Mouse (Mus musculus) embryonic facial prominence, embryonic 14.5 days (tissue): ENCODE data around the gene Plxna2. TPM values are rescaled to one million over a fixed set of nuclear protein-coding genes. Genes with fewer than 3 reads are reported as not detected.

Experiments used
- ATAC-seq: fragments of 200-750 bp; cut with Nextera tagmentation; 2 replicates; pipeline ENCODE4 v1.8.0; 2017; ENCODE audit warnings: low read depth, moderate number of reproducible peaks, moderate TSS enrichment
- DNase-seq: peaks from one replicate; pipeline ENCODE4 v3.0.0-alpha.2; 2015; ENCODE audit warnings: low spot score
- H3K27ac ChIP-seq: fragments of 300-500 bp; sonication (generic); replicated peaks from 2 replicates; pipeline ENCODE4 v1.5.1; 2014; ENCODE audit warnings: low read depth, mild to moderate bottlenecking, low read length, moderate library complexity
- H3K27me3 ChIP-seq: fragments of 300-500 bp; sonication (generic); replicated peaks from 2 replicates; pipeline ENCODE4 v1.6.1; 2014; ENCODE audit warnings: low read length; ENCODE audit not compliant: control insufficient read depth, insufficient read depth
- H3K36me3 ChIP-seq: fragments of 300-500 bp; sonication (generic); 2 replicates; pipeline ENCODE4 v1.6.1; 2014; ENCODE audit warnings: low read length, mixed read lengths; ENCODE audit not compliant: control insufficient read depth, insufficient read depth
- H3K4me1 ChIP-seq: fragments of 300-500 bp; sonication (generic); 2 replicates; pipeline ENCODE4 v1.6.1; 2014; ENCODE audit warnings: antibody characterized with exemption, low read length; ENCODE audit not compliant: control insufficient read depth, insufficient read depth
- H3K4me2 ChIP-seq: fragments of 300-500 bp; sonication (generic); 2 replicates; pipeline ENCODE4 v1.6.1; 2014; ENCODE audit warnings: low read depth, mild to moderate bottlenecking, low read length, moderate library complexity, mixed read lengths
- H3K4me3 ChIP-seq: fragments of 300-500 bp; sonication (generic); 2 replicates; pipeline ENCODE4 v1.5.1; 2014; ENCODE audit warnings: low read depth, mild to moderate bottlenecking, low read length
- H3K9ac ChIP-seq: fragments of 300-500 bp; sonication (generic); 2 replicates; pipeline ENCODE4 v1.6.1; 2014; ENCODE audit warnings: low read depth, mild to moderate bottlenecking, low read length, moderate library complexity, mixed read lengths
- H3K9me3 ChIP-seq: fragments of 300-500 bp; sonication (generic); 2 replicates; pipeline ENCODE4 v1.6.1; 2016; ENCODE audit warnings: low read length; ENCODE audit not compliant: control insufficient read depth
- WGBS: fragments of 180-500 bp; shearing (Covaris S2); extraction: QIAGEN DNeasy Blood & Tissue Kit; methylation state at CpG from one replicate; pipeline ENCODE4 v1.1.7; 2014; 5-methylcytosine and 5-hydroxymethylcytosine counted together
- polyA plus RNA-seq: library from polyadenylated mRNA; unstranded; fragments of >200 nt; fragmentation: Nextera tagmentation; extraction: Ambion mirVana; gene quantifications from 2 replicates; pipeline ENCODE4 v1.2.1, GENCODE M21; 2014

Plxna2 gene
- polyA plus RNA-seq, 1 experiment from 2014 or later, result 12.8 TPM

GRCm38 (mm10) chr1:194820953-194821352 is 202.9 kb downstream of the Plxna2 start:
- ATAC-seq, result no peak
- Histone ChIP-seq H3K4me3 (no peak overlapping the region), H3K4me1 (no peaks in the 10 kb centered on the region), H3K9me3 (no peaks in the 10 kb centered on the region), H3K27ac (no peak overlapping the region), H3K4me2 (no peak overlapping the region), H3K27me3 (no peaks in the 10 kb centered on the region), H3K36me3 (no peaks in the 10 kb centered on the region), H3K9ac (no peak overlapping the region)
- 83% methylated on average over 4 of the region's 4 CpGs for WGBS
- DNase-seq, result no peak

GRCm38 (mm10) chr1:194821721-194822120 is 203.7 kb downstream of the Plxna2 start:
- ATAC-seq (no peak), DNase-seq (no peak)
- Histone ChIP-seq H3K9me3 (no peaks in the 10 kb centered on the region), H3K4me1 (no peaks in the 10 kb centered on the region), H3K4me2 (no peak overlapping the region), H3K4me3 (no peak overlapping the region), H3K9ac (no peak overlapping the region), H3K27me3 (no peaks in the 10 kb centered on the region), H3K36me3 (no peaks in the 10 kb centered on the region), H3K27ac (no peak overlapping the region)
- 53% methylated on average over 1 of the region's 1 CpGs for WGBS

DNA sequence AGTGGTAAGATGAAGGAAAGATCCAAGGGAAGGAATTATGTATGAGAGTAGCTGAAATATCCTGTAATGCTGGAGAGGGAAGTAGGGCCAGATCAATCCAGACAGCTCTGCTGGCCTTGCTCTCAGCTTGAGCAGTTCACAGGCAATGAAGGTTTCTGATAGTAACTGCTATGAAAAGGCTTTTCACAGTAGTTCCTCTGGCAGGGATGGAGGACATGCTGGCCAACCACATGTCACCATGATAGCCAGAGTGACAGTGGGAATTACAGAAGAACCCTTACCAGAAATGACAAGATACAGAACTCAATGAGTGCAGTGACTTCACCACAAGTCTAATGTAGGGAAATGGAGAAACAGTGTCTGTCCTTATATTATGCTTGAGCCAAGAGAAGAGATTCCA is 210.3 kb downstream of the Plxna2 start:
- no peak overlapping the region for H3K27ac ChIP-seq
- H3K4me3 ChIP-seq, result no peak overlapping the region
- no peaks in the 10 kb centered on the region for H3K36me3 ChIP-seq
- H3K27me3 ChIP-seq, result no peaks in the 10 kb centered on the region
- no peaks in the 10 kb centered on the region for H3K4me1 ChIP-seq
- H3K9me3 ChIP-seq, result no peaks in the 10 kb centered on the region
- no peak for DNase-seq
- H3K4me2 ChIP-seq, result no peak overlapping the region
- no peak for ATAC-seq
- no peak overlapping the region for H3K9ac ChIP-seq

- Histone ChIP-seq H3K4me2 (no peak overlapping the region), H3K9ac (no peak overlapping the region), H3K4me3 (no peak overlapping the region), H3K36me3 (no peaks in the 10 kb centered on the region), H3K27ac (no peak overlapping the region), H3K27me3 (no peaks in the 10 kb centered on the region), H3K4me1 (no peaks in the 10 kb centered on the region), H3K9me3 (no peaks in the 10 kb centered on the region)
- ATAC-seq, result no peak
- DNase-seq, result no peak
Measured at GRCm38 (mm10) chr1:194835238-194835637, 217.2 kb downstream of the Plxna2 start.

- no peaks in the 10 kb centered on the region for H3K36me3 ChIP-seq
- H3K4me2 ChIP-seq, result no peak overlapping the region
- H3K9me3 ChIP-seq, result no peaks in the 10 kb centered on the region
- no peak for ATAC-seq
- H3K27ac ChIP-seq, result no peak overlapping the region
- no peaks in the 10 kb centered on the region for H3K4me1 ChIP-seq
- no peaks in the 10 kb centered on the region for H3K27me3 ChIP-seq
- no peak overlapping the region for H3K4me3 ChIP-seq
- H3K9ac ChIP-seq, result no peak overlapping the region
- whole genome bisulfite sequencing, result 45% methylated on average over 3 of the region's 3 CpGs
- no peak for DNase-seq
Measured at GRCm38 (mm10) chr1:194836182-194836581, 218.2 kb downstream of the Plxna2 start.

DNA sequence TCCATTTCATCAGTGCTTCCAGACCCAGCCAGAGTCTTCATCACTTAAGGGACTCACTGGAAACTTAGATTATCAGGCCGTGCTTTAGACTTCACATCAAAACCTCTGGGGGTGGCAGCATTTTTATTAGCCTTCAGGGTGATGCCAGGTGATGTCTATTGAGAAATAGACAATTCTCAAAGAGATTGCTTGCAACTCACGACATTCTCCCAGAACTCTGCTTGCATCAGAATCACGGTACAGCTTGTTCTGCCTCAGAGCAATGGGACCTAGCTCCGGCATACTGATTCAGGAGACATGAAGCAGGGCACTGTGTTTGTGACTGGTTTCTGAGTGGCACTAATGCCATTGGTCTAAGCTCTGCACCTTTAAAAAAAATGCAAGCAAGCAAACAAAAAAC is 218.7 kb downstream of the Plxna2 start:
- no peaks in the 10 kb centered on the region for H3K36me3 ChIP-seq
- DNase-seq (no peak), ATAC-seq (no peak)
- 76% methylated on average over 4 of the region's 4 CpGs for WGBS
- no peaks in the 10 kb centered on the region for H3K9me3 ChIP-seq
- no peak overlapping the region for H3K4me2 ChIP-seq
- no peaks in the 10 kb centered on the region for H3K27me3 ChIP-seq
- no peak overlapping the region for H3K4me3 ChIP-seq
- no peak overlapping the region for H3K9ac ChIP-seq
- no peak overlapping the region for H3K27ac ChIP-seq
- no peaks in the 10 kb centered on the region for H3K4me1 ChIP-seq

DNA sequence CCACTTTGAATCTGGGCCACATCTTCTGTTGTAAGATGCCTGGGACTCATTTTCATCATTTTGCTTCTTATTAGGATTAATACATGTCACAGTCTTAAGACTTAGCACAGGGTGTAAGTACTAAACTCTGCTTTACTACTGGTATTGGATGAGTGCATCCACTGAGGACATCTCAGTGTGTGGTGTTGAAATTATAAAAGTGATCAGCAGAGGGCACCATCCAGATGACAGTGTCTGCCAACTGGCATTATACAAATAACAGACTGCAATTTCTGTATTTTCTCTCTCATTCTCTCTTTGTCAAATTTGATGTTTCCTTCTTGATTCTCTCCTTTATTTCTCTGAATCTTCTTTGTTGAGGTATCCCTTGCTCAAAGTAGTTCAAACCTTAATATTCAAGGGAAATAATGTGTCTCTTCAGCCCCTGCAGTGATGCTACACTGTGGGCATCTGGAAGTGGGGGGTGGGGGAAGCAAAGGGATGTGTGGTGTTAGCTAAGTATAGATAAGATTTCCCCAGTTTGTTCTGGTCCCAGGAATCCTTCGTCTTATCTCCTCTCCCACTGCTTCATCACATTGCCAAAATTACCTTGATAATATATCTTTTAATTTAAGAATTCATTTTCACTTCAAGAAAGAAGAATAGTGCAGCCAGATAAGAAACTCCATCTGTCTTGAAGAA is 221.4 kb downstream of the Plxna2 start:
- Histone ChIP-seq H3K27ac (no peak overlapping the region), H3K27me3 (no peaks in the 10 kb centered on the region), H3K4me2 (no peak overlapping the region), H3K36me3 (no peaks in the 10 kb centered on the region), H3K4me1 (no peaks in the 10 kb centered on the region), H3K9me3 (no peaks in the 10 kb centered on the region), H3K4me3 (no peak overlapping the region), H3K9ac (no peak overlapping the region)
- ATAC-seq, result no peak
- WGBS, result 27% methylated on average over 1 of the region's 1 CpGs
- peak; percentile 28 for DNase-seq

- Histone ChIP-seq H3K36me3 (no peaks in the 10 kb centered on the region), H3K4me2 (no peak overlapping the region), H3K9me3 (no peaks in the 10 kb centered on the region), H3K9ac (no peak overlapping the region), H3K4me3 (no peak overlapping the region), H3K4me1 (no peaks in the 10 kb centered on the region), H3K27ac (no peak overlapping the region), H3K27me3 (no peaks in the 10 kb centered on the region)
- no peak for DNase-seq
- WGBS, result 84% methylated on average over 2 of the region's 2 CpGs
- ATAC-seq, result no peak
Measured at GRCm38 (mm10) chr1:194843020-194843419, 225.0 kb downstream of the Plxna2 start.

DNA sequence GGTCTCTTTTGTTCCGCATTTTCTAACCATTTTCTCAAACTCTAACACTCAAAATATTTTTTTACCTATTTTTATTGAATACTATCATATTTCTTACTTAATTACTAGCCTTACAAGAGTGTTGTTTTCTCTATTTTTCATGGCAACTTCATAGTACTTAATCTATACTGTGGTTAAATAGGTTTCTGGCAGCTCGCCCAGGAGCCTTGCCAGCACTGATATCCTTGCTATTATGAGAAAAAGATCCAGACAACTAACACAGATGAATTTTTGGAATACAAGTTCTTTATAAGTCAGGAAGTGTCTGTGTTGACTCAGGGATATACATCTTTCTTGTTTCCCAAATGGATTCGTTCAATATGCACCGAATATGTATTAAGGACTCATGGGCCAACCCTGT is 229.0 kb downstream of the Plxna2 start:
- 70% methylated on average over 4 of the region's 4 CpGs for WGBS

More for the DNA sequence above, 229.0 kb downstream of the Plxna2 start:
- Histone ChIP-seq H3K4me3 (no peak overlapping the region), H3K9ac (no peak overlapping the region), H3K27me3 (no peaks in the 10 kb centered on the region), H3K4me2 (no peak overlapping the region), H3K4me1 (no peaks in the 10 kb centered on the region), H3K9me3 (no peaks in the 10 kb centered on the region), H3K27ac (no peak overlapping the region), H3K36me3 (no peaks in the 10 kb centered on the region)
- DNase-seq, result peak; percentile 62
- no peak for ATAC-seq
